Mouse (Mus musculus) neural tube, embryonic 13.5 days (tissue): ENCODE results near the gene C7. TPM values are rescaled to one million over a fixed set of nuclear protein-coding genes. Genes with fewer than 3 reads are reported as not detected.

Source experiments
- polyA plus RNA-seq: library from polyadenylated mRNA; unstranded; fragments of >200 nt; fragmentation: Nextera tagmentation; extraction: Ambion mirVana; gene quantifications from 2 replicates; pipeline ENCODE4 v1.2.1, GENCODE M21; 2015

Gene C7
- polyA plus RNA-seq, 1 experiment from 2014 or later = not detected

Other genes with a start within 250 kb of the C7 start
- gene Mroh2b, start 165.0 kb downstream of the C7 start, polyA plus RNA-seq = not detected in 2 replicates
- 1.1 and 2.0 TPM in 2 replicates for gene Card6, start 44.8 kb upstream of the C7 start, polyA plus RNA-seq
- gene Rpl37, start 52.9 kb upstream of the C7 start, polyA plus RNA-seq = 354 and 411 TPM in 2 replicates
- gene Prkaa1, start 80.1 kb upstream of the C7 start, polyA plus RNA-seq = 16.1 and 18.6 TPM in 2 replicates
- gene Ttc33, start 121.8 kb upstream of the C7 start, polyA plus RNA-seq = 55.0 and 58.3 TPM in 2 replicates
- 4.2 and 4.4 TPM in 2 replicates for gene Ptger4, start 180.4 kb upstream of the C7 start, polyA plus RNA-seq